Mouse (Mus musculus) spleen, postnatal 4 days (tissue): ENCODE results near the gene Ttyh2.
"Not testable (repeated sequence)": the region's sequence is repeated elsewhere in the genome, so short reads cannot be mapped to it uniquely, and the experiment has no call there.

Source experiments
- DNase-seq, 2 experiments: peaks; one replicate each; pipeline ENCODE4 v3.0.0; 2022; ENCODE audit warnings: low spot score in 2 of 2

Ttyh2 gene

GRCm38 (mm10) chr11:114657737-114658136 lies 17.5 kb upstream of the Ttyh2 start:
- peak; percentile 53 to 87 for DNase-seq

DNA sequence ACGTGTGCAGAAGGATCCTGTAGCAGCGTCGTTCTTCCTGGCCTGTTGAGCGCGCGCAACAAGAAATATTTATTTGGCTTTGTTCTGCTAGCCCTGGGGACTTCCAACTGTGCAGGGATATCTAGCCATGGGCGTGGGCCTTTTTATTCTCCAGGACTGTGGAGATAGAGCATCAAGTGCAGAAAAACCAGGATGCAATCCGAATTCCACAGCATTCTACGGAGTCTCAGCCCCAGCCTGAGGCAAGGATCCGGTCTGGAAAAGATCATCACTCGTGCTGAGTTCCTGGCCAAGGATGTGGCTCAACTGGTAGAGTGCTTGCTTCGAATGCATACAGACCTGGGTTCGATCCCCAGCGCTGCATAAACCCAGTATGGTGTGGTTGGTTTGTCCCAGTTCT lies 13.1 kb upstream of the Ttyh2 start:
- DNase-seq = no peak

GRCm38 (mm10) chr11:114662746-114663362 lies 12.4 kb upstream of the Ttyh2 start:
- peak; percentile 64 to 84 for DNase-seq

GRCm38 (mm10) chr11:114664164-114664563 lies 11.1 kb upstream of the Ttyh2 start:
- DNase-seq = no peak

DNA sequence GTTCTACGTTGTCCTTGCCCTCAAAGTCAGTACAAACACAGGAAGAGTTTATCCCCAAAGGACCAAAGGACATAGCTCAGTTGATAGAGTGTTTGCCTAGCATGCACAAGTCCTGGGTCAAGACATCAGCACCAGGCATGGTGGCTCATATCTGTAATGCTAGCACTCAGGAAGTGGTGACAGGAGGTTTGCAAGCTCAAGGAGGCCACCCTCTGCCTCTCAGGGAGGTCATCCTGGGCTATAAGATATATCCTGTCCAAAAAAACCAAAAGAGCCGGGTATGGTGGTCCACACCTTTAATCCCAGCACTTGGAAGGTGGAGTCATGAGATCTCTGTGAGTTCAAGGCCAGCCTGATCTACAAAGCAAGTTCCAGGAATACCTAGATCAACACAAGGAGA lies 9.8 kb upstream of the Ttyh2 start:
- peak in 1 of 2 experiments; percentile 56 for DNase-seq

DNA sequence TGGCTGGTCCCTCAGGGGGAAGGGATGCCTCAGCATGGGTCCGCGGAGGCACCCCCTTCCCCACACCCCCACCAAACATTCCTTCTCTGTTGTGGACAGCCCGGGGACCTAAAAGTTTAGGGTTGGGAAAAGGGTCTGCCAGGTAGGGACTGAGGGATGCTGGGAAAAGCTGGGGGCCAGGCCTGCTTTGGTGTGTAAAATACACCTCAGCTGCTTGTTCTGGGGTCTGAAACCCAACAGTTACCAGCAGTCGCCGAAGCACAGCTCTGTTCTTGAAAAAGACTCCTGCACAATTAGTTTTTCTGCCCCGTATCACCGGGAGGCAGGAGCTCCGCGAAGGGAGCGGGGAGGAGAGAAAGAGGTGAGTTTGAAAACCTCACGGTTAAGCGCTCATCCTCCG lies 8.4 kb upstream of the Ttyh2 start:
- peak in 1 of 2 experiments; percentile 58 for DNase-seq

- peak in 1 of 2 experiments; percentile 58 for DNase-seq
These were observed 7.8 kb upstream of the Ttyh2 start for GRCm38 (mm10) chr11:114667236-114667931.

- DNase-seq = peak; percentile 50 to 74
These were observed 7.3 kb upstream of the Ttyh2 start for GRCm38 (mm10) chr11:114667932-114668285.

GRCm38 (mm10) chr11:114668301-114668710 lies 6.9 kb upstream of the Ttyh2 start, which contains the start of gene Rpl38:
TSS of gene Rpl38 (plus strand) at chr11:114668524.
- DNase-seq = peak; percentile 93 to 95

DNA sequence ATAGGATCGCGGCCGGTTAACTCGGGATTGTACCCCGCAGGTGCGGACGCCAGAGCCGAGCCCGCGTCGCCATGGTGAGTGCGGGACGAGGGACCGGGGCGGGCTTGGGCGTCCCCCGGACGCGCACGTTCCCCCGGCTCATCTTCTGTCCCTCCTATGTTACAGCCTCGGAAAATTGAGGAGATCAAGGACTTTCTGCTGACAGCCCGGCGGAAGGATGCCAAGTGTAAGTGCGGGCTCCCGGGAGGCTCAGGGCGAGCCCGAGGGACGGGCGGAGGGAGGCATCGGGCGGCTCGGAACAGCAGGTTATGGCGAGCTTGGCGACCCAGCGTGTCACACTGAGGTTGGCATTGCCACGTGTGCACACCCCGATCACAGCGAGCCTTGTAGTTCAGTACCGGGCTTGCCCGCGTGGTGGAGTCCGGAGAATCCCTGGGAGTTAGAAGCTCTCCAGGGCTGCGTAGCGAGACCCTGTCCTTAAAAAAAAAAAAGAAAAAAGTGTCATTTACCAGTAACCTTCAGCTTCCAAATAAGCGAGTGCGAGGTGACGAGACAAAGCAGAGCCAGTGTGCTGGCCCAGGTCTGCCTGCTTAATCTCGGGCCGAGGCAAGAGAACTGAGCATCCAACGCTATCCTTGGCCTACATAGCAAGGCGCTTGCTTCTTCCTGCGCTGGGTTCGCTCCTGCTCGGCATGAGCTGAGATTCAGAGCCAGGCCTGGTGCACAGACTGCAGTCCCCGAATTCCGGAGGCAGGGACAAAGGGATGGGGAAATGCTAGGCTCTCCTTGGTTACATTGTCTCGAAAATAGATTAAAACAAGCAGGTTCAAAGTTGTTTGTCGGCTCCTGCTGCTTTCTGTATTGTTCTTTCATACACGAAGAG lies 6.2 kb upstream of the Ttyh2 start:
- peak; percentile 77 to 88 for DNase-seq

- no peak for DNase-seq
These were observed 5.5 kb upstream of the Ttyh2 start for GRCm38 (mm10) chr11:114669651-114670168.

DNA sequence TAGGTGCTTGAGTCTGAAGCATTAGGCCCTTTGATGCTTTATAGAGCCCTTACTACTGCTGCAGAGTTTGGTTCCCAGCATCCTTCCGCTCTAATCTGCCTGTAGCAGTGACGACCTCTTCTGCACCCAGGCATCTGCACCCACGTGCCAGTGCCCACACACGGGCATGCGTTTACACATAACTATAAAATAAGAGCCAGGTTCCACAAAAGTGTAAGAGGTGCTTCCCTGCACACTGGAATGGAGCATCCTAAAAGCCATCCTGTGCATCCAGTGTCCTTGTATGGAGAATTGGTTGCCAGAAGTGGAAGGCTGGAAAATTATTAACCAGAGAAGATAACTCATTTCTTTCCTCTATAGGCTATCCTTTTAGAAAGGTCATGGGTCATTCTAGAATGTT lies 4.1 kb upstream of the Ttyh2 start:
- DNase-seq = peak in 1 of 2 experiments; percentile 50

DNA sequence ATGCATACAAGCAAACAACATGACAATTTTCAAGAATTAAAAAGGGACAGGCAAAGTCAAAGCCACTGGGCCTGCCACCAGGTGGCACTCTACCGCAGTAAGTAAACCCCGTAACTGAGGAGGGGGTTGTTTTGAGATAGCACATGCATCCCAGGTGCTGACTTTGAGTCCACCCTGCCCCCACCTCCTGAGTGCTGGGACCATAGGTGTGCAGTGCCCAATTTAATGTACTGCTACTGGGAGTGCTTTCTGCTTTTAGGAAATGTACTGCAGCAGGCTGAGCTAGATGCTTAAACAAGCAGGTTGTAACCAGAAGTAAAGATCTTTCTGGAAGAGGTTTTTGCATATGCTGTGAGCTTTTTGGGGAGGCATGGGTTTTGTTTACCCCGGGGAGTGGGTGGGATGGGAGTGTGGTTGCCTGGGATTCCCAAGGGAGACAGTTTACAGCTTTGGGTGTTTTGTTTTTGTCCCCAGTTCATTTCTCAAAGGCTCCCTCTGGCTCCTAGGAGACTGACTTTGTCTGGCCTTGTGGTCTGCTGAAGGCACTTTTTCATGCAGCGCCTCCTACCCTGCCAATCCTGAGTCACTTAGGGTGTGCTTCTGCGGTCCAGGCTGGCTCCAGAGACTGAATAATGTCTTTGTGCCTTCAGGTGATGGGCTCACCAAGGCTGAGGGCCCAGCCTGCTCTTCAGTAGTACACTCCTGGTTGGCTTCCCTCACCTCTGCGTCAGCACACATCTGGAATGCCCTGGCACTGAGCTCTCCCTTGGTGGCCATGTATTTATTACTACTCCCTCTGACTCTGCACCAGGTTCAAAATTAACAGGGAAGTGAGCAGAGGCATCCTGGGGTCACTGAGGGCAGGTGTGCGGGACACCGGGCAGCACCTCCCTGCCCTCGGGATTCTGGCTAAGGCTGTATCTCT lies 2.2 kb upstream of the Ttyh2 start:
- DNase-seq = peak in 1 of 2 experiments; percentile 72

GRCm38 (mm10) chr11:114673719-114674050 lies 1.5 kb upstream of the Ttyh2 start:
- peak in 1 of 2 experiments; percentile 60 for DNase-seq

DNA sequence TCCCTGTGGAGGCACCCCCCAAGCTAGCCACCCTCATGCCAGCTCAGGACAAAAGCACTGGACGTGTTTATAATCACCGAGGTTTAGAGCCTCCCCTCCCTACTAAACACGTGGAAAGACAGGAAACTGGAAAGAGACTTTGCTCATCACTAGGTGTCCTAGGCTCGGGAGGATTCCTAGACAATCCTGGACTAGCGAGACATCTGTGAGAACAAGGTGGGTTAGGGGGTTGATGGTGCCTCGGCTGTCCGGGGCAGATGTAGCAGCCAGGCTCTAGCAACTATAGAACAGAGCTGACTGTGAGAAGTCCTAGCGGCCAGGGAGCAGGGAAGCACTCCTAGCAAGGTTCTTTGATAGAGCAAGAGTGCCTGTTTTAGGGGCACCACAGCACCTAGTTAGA lies 1.1 kb upstream of the Ttyh2 start:
- no peak for DNase-seq

GRCm38 (mm10) chr11:114674796-114675195 lies 435 bp upstream of the Ttyh2 start:
- DNase-seq = not testable (repeated sequence)

GRCm38 (mm10) chr11:114675826-114676401 lies 683 bp downstream of the Ttyh2 start:
- no peak for DNase-seq

GRCm38 (mm10) chr11:114676431-114676830 lies 1.2 kb downstream of the Ttyh2 start:
- no peak for DNase-seq

- no peak for DNase-seq
These were observed 1.8 kb downstream of the Ttyh2 start for GRCm38 (mm10) chr11:114676896-114677530.

DNA sequence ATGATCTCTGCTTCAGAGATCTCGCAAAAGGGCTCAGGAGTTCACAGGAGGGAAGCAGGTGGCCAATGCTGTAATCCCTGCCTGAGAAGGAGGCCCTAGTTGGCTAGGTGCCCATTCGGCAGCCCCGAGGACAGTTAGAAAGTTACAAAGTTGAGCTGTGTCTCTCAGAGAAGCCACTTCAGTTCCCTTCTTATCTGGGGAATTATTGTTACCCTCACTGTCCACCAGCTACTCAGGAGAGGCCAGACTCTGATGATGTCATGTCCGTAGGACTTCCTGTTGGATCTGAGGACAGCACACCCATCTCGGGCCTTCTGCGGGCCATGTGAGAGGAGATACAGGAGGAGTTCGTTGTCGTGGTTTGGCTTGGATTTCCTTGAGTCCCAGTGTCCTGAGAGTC lies 4.4 kb downstream of the Ttyh2 start:
- DNase-seq = no peak
